Mouse (Mus musculus) erythroblast, embryonic 14.5 days (primary cell): Measurements from ENCODE around the gene Cldn18.

Experiments
- GATA1 ChIP-seq: IDR thresholded peaks from 2 replicates; pipeline ENCODE4 v1.6.1; 2012; ENCODE audit warnings: low read length, inconsistent platforms, mixed read lengths
- TAL1 ChIP-seq: IDR thresholded peaks from 3 replicates; pipeline ENCODE4 v1.6.1; 2012; ENCODE audit warnings: low read length, inconsistent platforms, mixed read lengths

DNA sequence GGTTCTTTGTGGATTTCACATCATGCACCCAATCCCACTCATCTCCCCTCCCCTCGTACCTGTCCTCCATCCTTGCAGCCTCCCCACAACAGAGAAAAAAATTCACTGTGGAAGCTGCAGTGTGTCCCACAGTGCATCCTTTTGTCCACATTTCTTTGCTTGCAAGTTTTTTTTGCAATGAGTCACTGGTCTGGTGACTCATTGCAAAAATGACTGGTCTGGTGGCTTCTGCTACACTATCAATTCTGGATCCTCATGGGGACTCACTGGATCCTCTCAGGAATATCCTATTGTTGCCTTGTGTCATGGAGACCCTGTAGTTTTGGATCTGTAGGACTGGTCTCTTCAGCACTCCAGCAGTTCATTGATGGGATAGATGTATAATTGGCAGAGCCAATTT, 31.2 kb upstream of the Cldn18 start:
- no peak for TF ChIP-seq TAL1
- no peak for TF ChIP-seq GATA1
